Mouse (Mus musculus): ENCODE measurements around the gene Gm17428. TPM values are rescaled to one million over a fixed set of nuclear protein-coding genes. Genes with fewer than 3 reads are reported as not detected.
"Not testable (repeated sequence)": the region's sequence is repeated elsewhere in the genome, so short reads cannot be mapped to it uniquely, and the experiment has no call there.

Gene Gm17428
- polyA plus RNA-seq, 1 experiment from 2014 or later, result not detected

GRCm38 (mm10) chr14:54941024-54941978 is 35.4 kb upstream of the Gm17428 start:
- Histone ChIP-seq H3K36me3 (peaks cover 60% of the 10 kb centered on the region), H3K27me3 (ENCODE audit: insufficient read depth, poor library complexity, severe bottlenecking) (no peaks in the 10 kb centered on the region; the same call in 1 of the 2 replicates), H3K4me3 (no peak overlapping the region), H3K27ac (no peak overlapping the region), H3K9me3 (no peaks in the 10 kb centered on the region), H3K4me1 (peaks cover 8% of the 10 kb centered on the region)
- DNase-seq (ENCODE audit: low spot score), result no peak
- 57% methylated on average over 13 of the region's 13 CpGs for WGBS

- peaks cover 71% of the 10 kb centered on the region for H3K36me3 ChIP-seq
- 0 out of 2 replicates have a peak, but pooled peaks cover 3% of the 10 kb centered on the region for H3K4me1 ChIP-seq
- WGBS, result 69% methylated on average over 8 of the region's 8 CpGs
These were observed 34.3 kb upstream of the Gm17428 start for GRCm38 (mm10) chr14:54942479-54942878.

GRCm38 (mm10) chr14:54943971-54944370 is 32.8 kb upstream of the Gm17428 start:
- WGBS, result 87% methylated on average over 7 of the region's 7 CpGs
- Histone ChIP-seq H3K27me3 (ENCODE audit: insufficient read depth, poor library complexity, severe bottlenecking) (no peaks in the 10 kb centered on the region), H3K4me3 (no peak overlapping the region), H3K27ac (no peak overlapping the region), H3K9me3 (no peaks in the 10 kb centered on the region), H3K4me1 (peaks cover 9% of the 10 kb centered on the region; the same call in 1 of the 2 replicates), H3K36me3 (peaks cover 86% of the 10 kb centered on the region)
- DNase-seq (ENCODE audit: low spot score), result no peak

More at GRCm38 (mm10) chr14:54942479-54942878, 34.3 kb upstream of the Gm17428 start:
- no peak for DNase-seq (ENCODE audit: low spot score)
- Histone ChIP-seq H3K27me3 (ENCODE audit: insufficient read depth, poor library complexity, severe bottlenecking) (no peaks in the 10 kb centered on the region), H3K9me3 (no peaks in the 10 kb centered on the region), H3K4me3 (no peak overlapping the region), H3K27ac (no peak overlapping the region)

- Histone ChIP-seq H3K4me3 (no peak overlapping the region), H3K36me3 (peaks cover 96% of the 10 kb centered on the region), H3K9me3 (no peaks in the 10 kb centered on the region), H3K27me3 (ENCODE audit: insufficient read depth, poor library complexity, severe bottlenecking) (no peaks in the 10 kb centered on the region), H3K27ac (no peak overlapping the region), H3K4me1 (peaks cover 14% of the 10 kb centered on the region; the same call in 1 of the 2 replicates)
- 48% methylated on average over 2 of the region's 2 CpGs for WGBS
- no peak for DNase-seq (ENCODE audit: low spot score)
These were observed 31.8 kb upstream of the Gm17428 start for GRCm38 (mm10) chr14:54944939-54945338.

GRCm38 (mm10) chr14:54945975-54946704 is 30.6 kb upstream of the Gm17428 start:
- H3K36me3 ChIP-seq, result peaks cover 95% of the 10 kb centered on the region
- no peak overlapping the region for H3K4me3 ChIP-seq
- no peaks in the 10 kb centered on the region for H3K27me3 ChIP-seq (ENCODE audit: insufficient read depth, poor library complexity, severe bottlenecking)
- 48% methylated on average over 19 of the region's 19 CpGs for WGBS
- peaks cover 14% of the 10 kb centered on the region; the same call in 1 of the 2 replicates for H3K4me1 ChIP-seq
- no peak overlapping the region for H3K27ac ChIP-seq
- no peaks in the 10 kb centered on the region for H3K9me3 ChIP-seq
- DNase-seq (ENCODE audit: low spot score), result no peak

- not testable (repeated sequence) for H3K27ac ChIP-seq; H3K4me3 ChIP-seq; DNase-seq (ENCODE audit: low spot score); H3K9me3 ChIP-seq; H3K27me3 ChIP-seq (ENCODE audit: insufficient read depth, poor library complexity, severe bottlenecking)
- Histone ChIP-seq H3K36me3 (peaks cover 93% of the 10 kb centered on the region), H3K4me1 (peaks cover 14% of the 10 kb centered on the region; the same call in 1 of the 2 replicates)
- WGBS, result 82% methylated on average over 11 of the region's 11 CpGs
These were observed 29.7 kb upstream of the Gm17428 start for GRCm38 (mm10) chr14:54947008-54947407.

- H3K9me3 ChIP-seq, result no peaks in the 10 kb centered on the region
- DNase-seq (ENCODE audit: low spot score), result no peak
- H3K4me1 ChIP-seq, result peaks cover 14% of the 10 kb centered on the region; the same call in 1 of the 2 replicates
- WGBS, result 70% methylated on average over 9 of the region's 9 CpGs
- H3K36me3 ChIP-seq, result peaks cover 93% of the 10 kb centered on the region
- no peak overlapping the region for H3K27ac ChIP-seq
- no peak overlapping the region for H3K4me3 ChIP-seq
- no peaks in the 10 kb centered on the region for H3K27me3 ChIP-seq (ENCODE audit: insufficient read depth, poor library complexity, severe bottlenecking)
These were observed 28.0 kb upstream of the Gm17428 start for GRCm38 (mm10) chr14:54948781-54949180.

GRCm38 (mm10) chr14:54950493-54950892 is 26.2 kb upstream of the Gm17428 start:
- no peak overlapping the region for H3K4me3 ChIP-seq
- no peaks in the 10 kb centered on the region for H3K27me3 ChIP-seq (ENCODE audit: insufficient read depth, poor library complexity, severe bottlenecking)
- no peaks in the 10 kb centered on the region for H3K9me3 ChIP-seq
- H3K4me1 ChIP-seq, result peaks cover 14% of the 10 kb centered on the region; the same call in 1 of the 2 replicates
- 52% methylated on average over 12 of the region's 12 CpGs for WGBS
- H3K36me3 ChIP-seq, result peaks cover 88% of the 10 kb centered on the region
- DNase-seq (ENCODE audit: low spot score), result no peak
- no peak overlapping the region for H3K27ac ChIP-seq

GRCm38 (mm10) chr14:54951587-54951986 is 25.1 kb upstream of the Gm17428 start:
- Histone ChIP-seq H3K9me3 (no peaks in the 10 kb centered on the region), H3K36me3 (peaks cover 87% of the 10 kb centered on the region), H3K27me3 (ENCODE audit: insufficient read depth, poor library complexity, severe bottlenecking) (no peaks in the 10 kb centered on the region), H3K4me1 (peaks cover 14% of the 10 kb centered on the region; the same call in 1 of the 2 replicates), H3K4me3 (no peak overlapping the region), H3K27ac (no peak overlapping the region)
- DNase-seq (ENCODE audit: low spot score), result no peak
- 78% methylated on average over 6 of the region's 6 CpGs for WGBS

GRCm38 (mm10) chr14:54953664-54954206 is 23.0 kb upstream of the Gm17428 start:
- Histone ChIP-seq H3K4me3 (no peak overlapping the region), H3K9me3 (no peaks in the 10 kb centered on the region), H3K36me3 (peaks cover 88% of the 10 kb centered on the region), H3K4me1 (peaks cover 14% of the 10 kb centered on the region), H3K27me3 (ENCODE audit: insufficient read depth, poor library complexity, severe bottlenecking) (no peaks in the 10 kb centered on the region), H3K27ac (no peak overlapping the region)
- no peak for DNase-seq (ENCODE audit: low spot score)
- 85% methylated on average over 8 of the region's 8 CpGs for WGBS

GRCm38 (mm10) chr14:54954474-54954873 is 22.3 kb upstream of the Gm17428 start:
- 72% methylated on average over 3 of the region's 3 CpGs for WGBS
- no peaks in the 10 kb centered on the region for H3K9me3 ChIP-seq
- no peak overlapping the region for H3K4me3 ChIP-seq
- no peak overlapping the region for H3K27ac ChIP-seq
- H3K4me1 ChIP-seq, result peaks cover 13% of the 10 kb centered on the region; the same call in 1 of the 2 replicates
- no peak for DNase-seq (ENCODE audit: low spot score)
- H3K36me3 ChIP-seq, result peaks cover 88% of the 10 kb centered on the region
- no peaks in the 10 kb centered on the region for H3K27me3 ChIP-seq (ENCODE audit: insufficient read depth, poor library complexity, severe bottlenecking)

GRCm38 (mm10) chr14:54955481-54955880 is 21.3 kb upstream of the Gm17428 start:
- DNase-seq (ENCODE audit: low spot score), result no peak
- no peak overlapping the region for H3K4me3 ChIP-seq
- 70% methylated on average over 3 of the region's 3 CpGs for WGBS
- peaks cover 88% of the 10 kb centered on the region for H3K36me3 ChIP-seq
- peaks cover 21% of the 10 kb centered on the region for H3K4me1 ChIP-seq
- no peaks in the 10 kb centered on the region for H3K9me3 ChIP-seq
- no peaks in the 10 kb centered on the region for H3K27me3 ChIP-seq (ENCODE audit: insufficient read depth, poor library complexity, severe bottlenecking)
- no peak overlapping the region for H3K27ac ChIP-seq
